Mouse (Mus musculus): Measurements from ENCODE around the gene Sirt3.

DNA sequence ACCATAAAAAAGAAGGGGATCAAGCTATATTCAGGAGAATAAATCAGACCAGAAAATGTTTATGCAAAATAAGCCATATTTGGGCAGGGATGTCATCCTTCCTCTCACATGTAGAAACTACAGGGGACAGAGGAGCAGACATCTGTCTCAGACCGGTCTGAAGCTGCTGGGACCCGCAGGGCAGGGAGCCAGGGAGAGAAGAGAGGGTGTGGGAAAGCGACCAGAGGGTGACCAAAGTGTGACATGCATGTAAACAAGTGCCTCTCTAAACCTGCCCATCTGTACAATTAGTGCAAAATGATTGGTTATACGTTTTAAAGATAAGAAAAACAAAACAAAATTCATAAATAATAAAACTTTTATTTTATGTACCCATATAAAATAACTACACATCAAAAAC is 61.9 kb downstream of the Sirt3 start:
- TF ChIP-seq CTCF (IDR thresholded peaks at IDR 0.05; ENCODE audit: control insufficient read depth, insufficient read depth, insufficient read length) (no peak), MAX (IDR thresholded peaks at IDR 0.05) (no peak), MYOG (IDR thresholded peaks at IDR 0.05; ENCODE audit: control insufficient read depth, extremely low read depth, insufficient read length) (no peak), MYOD1 (IDR thresholded peaks at IDR 0.05; ENCODE audit: control insufficient read depth, insufficient read length, low read depth) (no peak), USF1 (IDR thresholded peaks at IDR 0.05; ENCODE audit: low read depth) (no peak), CEBPB (IDR thresholded peaks at IDR 0.05; ENCODE audit: low read depth) (no peak), FOSL1 (IDR thresholded peaks at IDR 0.05; ENCODE audit: insufficient read depth, low read length, poor library complexity, severe bottlenecking) (no peak)

All from C2C12 (cell line).